Mouse (Mus musculus) lung, postnatal 0 days (tissue): ENCODE results near the gene Cphx1. TPM values are rescaled to one million over a fixed set of nuclear protein-coding genes. Genes with fewer than 3 reads are reported as not detected.
"Not testable (repeated sequence)": the region's sequence is repeated elsewhere in the genome, so short reads cannot be mapped to it uniquely, and the experiment has no call there.

Experiments
- ATAC-seq: fragments of 200-750 bp; cut with Nextera tagmentation; 2 replicates; pipeline ENCODE4 v1.8.0; 2017; ENCODE audit warnings: moderate library complexity
- DNase-seq: peaks from one replicate; pipeline ENCODE4 v3.0.0-alpha.2; 2016; ENCODE audit warnings: low spot score
- H3K27ac ChIP-seq: fragments of 300-500 bp; sonication (generic); 2 replicates; pipeline ENCODE4 v1.5.1; 2014; ENCODE audit warnings: antibody characterized with exemption, mild to moderate bottlenecking, low read length, mixed read lengths
- H3K27me3 ChIP-seq: fragments of 300-500 bp; sonication (generic); replicated peaks from 2 replicates; pipeline ENCODE4 v1.6.1; 2014; ENCODE audit warnings: low read length, mixed read lengths; ENCODE audit not compliant: insufficient read depth
- H3K36me3 ChIP-seq: fragments of 300-500 bp; sonication (generic); 2 replicates; pipeline ENCODE4 v1.6.1; 2014; ENCODE audit warnings: low read length, mixed read lengths; ENCODE audit not compliant: insufficient read depth
- H3K4me1 ChIP-seq: fragments of 300-500 bp; sonication (generic); 2 replicates; pipeline ENCODE4 v1.6.1; 2014; ENCODE audit warnings: antibody characterized with exemption, low read depth, low read length, mixed read lengths; ENCODE audit not compliant: insufficient read depth
- H3K4me2 ChIP-seq: fragments of 300-500 bp; sonication (generic); replicated peaks from 2 replicates; pipeline ENCODE4 v1.6.1; 2014; ENCODE audit warnings: low read depth, mild to moderate bottlenecking, low read length, moderate library complexity, mixed read lengths
- H3K4me3 ChIP-seq: fragments of 300-500 bp; sonication (generic); 2 replicates; pipeline ENCODE4 v1.5.1; 2014; ENCODE audit warnings: low read depth, low read length
- H3K9ac ChIP-seq: fragments of 300-500 bp; sonication (generic); replicated peaks from 2 replicates; pipeline ENCODE4 v1.6.1; 2014; ENCODE audit warnings: low read depth, mild to moderate bottlenecking
- H3K9me3 ChIP-seq: fragments of 300-500 bp; sonication (generic); 2 replicates; pipeline ENCODE4 v1.6.1; 2016; ENCODE audit warnings: low read length, mixed read lengths
- WGBS: fragments of 180-500 bp; shearing (Covaris S2); extraction: QIAGEN DNeasy Blood & Tissue Kit; methylation state at CpG from one replicate; pipeline ENCODE4 v1.1.7; 2014; 5-methylcytosine and 5-hydroxymethylcytosine counted together
- polyA plus RNA-seq: library from polyadenylated mRNA; unstranded; fragments of >200 nt; fragmentation: Nextera tagmentation; extraction: Ambion mirVana; gene quantifications from 2 replicates; pipeline ENCODE4 v1.2.1, GENCODE M21; 2015

Cphx1 gene
- polyA plus RNA-seq, 1 experiment from 2014 or later, result 0.10 TPM

DNA sequence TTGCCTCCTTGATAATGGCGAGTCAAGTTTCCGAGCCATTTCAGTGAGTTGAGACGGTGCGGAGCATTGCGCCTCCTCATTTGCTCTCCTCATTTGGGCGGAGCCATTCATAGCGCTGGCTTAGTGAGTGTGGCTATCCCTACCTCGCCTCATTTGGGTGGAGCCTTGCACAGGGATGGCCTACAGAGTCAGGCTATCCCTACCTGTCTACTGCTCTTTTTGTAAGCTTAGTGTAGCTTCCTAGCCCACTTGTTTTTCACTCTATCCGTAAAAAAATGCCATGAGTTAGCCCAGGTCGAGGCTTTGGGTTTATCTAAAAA is 10.6 kb upstream of the Cphx1 start, which contains the start of gene Tmem254a:
Gene Tmem254a (minus strand): TSS at position 111 of the 320 bp plus-strand sequence.
- not testable (repeated sequence) for H3K27ac ChIP-seq, H3K4me1 ChIP-seq, H3K4me3 ChIP-seq, H3K9ac ChIP-seq, H3K9me3 ChIP-seq, DNase-seq, H3K4me2 ChIP-seq, H3K36me3 ChIP-seq, H3K27me3 ChIP-seq
- no CpG with 5 or more reads among the region's 10 CpGs for WGBS
- ATAC-seq, result peak; percentile 86

GRCm38 (mm10) chr14:25936867-25937630 is 1.1 kb upstream of the Cphx1 start:
- H3K4me1 ChIP-seq, H3K9me3 ChIP-seq, H3K9ac ChIP-seq, H3K4me2 ChIP-seq, DNase-seq, H3K4me3 ChIP-seq, ATAC-seq, H3K27me3 ChIP-seq, H3K36me3 ChIP-seq, H3K27ac ChIP-seq: not testable (repeated sequence)
- no CpG with 5 or more reads among the region's 5 CpGs for WGBS

DNA sequence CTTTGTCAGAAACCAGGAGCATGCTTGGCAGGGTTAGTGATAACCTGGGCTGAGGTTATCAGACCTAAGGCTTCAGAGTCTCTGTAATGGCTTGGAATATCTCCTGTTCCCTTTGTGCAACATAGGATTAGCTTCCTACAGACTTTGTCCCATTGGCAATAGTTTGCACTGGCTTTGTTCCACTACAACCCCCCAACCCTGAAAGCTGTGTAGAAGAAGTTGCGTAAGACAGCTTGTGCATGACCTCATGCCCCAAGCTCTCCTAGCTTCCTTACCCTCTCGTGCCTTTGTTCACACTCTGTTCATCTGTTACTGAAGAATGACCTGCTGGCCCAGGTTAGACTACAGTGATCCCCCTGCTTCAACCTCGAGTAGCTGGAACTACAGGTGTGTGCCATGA is 19.8 kb downstream of the Cphx1 start:
- DNase-seq, H3K4me3 ChIP-seq, ATAC-seq, H3K36me3 ChIP-seq, H3K4me2 ChIP-seq, H3K9ac ChIP-seq, H3K4me1 ChIP-seq, H3K27ac ChIP-seq, H3K27me3 ChIP-seq, H3K9me3 ChIP-seq: not testable (repeated sequence)
- WGBS, result no CpG with 5 or more reads among the region's 3 CpGs

- H3K9me3 ChIP-seq, DNase-seq, H3K4me1 ChIP-seq, H3K27me3 ChIP-seq, H3K36me3 ChIP-seq, H3K4me3 ChIP-seq, H3K9ac ChIP-seq, H3K4me2 ChIP-seq, H3K27ac ChIP-seq: not testable (repeated sequence)
- no CpG with 5 or more reads among the region's 25 CpGs for WGBS
- peak; percentile 48 for ATAC-seq
Measured at GRCm38 (mm10) chr14:25978371-25979241, 40.5 kb downstream of the Cphx1 start, which contains the start of gene Duxbl1. TSS of gene Duxbl1 (plus strand) at chr14:25978577.

DNA sequence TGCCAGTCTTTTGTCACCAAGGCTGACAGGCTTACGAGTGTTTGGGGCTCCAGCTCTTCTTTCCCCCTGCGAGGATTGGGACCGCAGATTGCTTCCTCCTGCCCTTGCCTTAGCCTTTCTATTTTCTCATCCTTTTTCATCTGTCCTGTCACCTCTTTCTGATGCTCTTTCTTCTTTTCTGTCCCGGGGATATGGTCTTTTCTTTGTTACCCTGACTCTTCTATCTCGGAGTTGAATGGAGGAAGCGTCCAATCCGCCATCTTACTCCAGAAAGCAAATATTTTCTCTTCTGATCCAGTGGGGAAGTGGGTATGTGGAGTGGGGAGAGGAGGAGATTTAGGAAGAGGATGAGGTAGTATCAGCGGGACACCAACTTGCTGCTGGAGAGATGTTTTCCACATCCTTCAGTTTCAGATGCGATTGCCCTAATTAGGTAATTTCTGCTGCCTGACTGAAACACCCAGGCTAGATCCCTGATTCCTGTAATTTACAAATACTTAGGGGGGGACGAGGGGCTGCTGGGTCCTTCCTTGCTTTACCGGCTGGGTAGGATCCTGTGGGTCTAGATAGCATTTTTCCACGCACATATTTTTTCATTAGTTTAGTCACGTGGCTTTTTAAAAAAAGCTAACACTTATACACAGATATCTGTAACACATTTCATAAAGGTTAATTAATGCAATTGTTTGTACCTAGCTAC is 41.3 kb downstream of the Cphx1 start:
- ATAC-seq, H3K4me3 ChIP-seq, H3K27me3 ChIP-seq, H3K4me1 ChIP-seq, H3K27ac ChIP-seq, H3K9ac ChIP-seq, H3K4me2 ChIP-seq, H3K36me3 ChIP-seq, H3K9me3 ChIP-seq, DNase-seq: not testable (repeated sequence)
- 7% methylated on average over 6 of the region's 13 CpGs for WGBS

GRCm38 (mm10) chr14:25981880-25982279 is 43.8 kb downstream of the Cphx1 start:
- WGBS, result 42% methylated on average over 2 of the region's 9 CpGs
- peak; percentile 11 for DNase-seq
- H3K4me1 ChIP-seq, H3K9ac ChIP-seq, H3K4me2 ChIP-seq, H3K9me3 ChIP-seq, H3K4me3 ChIP-seq, H3K27me3 ChIP-seq, H3K36me3 ChIP-seq, H3K27ac ChIP-seq: not testable (repeated sequence)
- ATAC-seq, result peak; percentile 56

Other genes starting within 250 kb of the Cphx1 start
- 11.2 and 13.8 TPM in 2 replicates for gene Ppif, start 244.2 kb upstream of the Cphx1 start, polyA plus RNA-seq
- gene Zcchc24, start 169.3 kb upstream of the Cphx1 start, polyA plus RNA-seq, result 19.3 and 19.5 TPM in 2 replicates
- gene Anxa11, start 96.1 kb upstream of the Cphx1 start, polyA plus RNA-seq, result 54.6 and 55.3 TPM in 2 replicates
- 5.1 and 13.2 TPM in 2 replicates for gene Plac9a, start 35.2 kb upstream of the Cphx1 start, polyA plus RNA-seq
- gene Tmem254a, start 10.6 kb upstream of the Cphx1 start, polyA plus RNA-seq, result 4.5 and 4.6 TPM in 2 replicates
- gene Duxbl1, start 40.3 kb downstream of the Cphx1 start, polyA plus RNA-seq, result 0.58 and 0.82 TPM in 2 replicates
- gene Gm9780, start 104.4 kb downstream of the Cphx1 start, polyA plus RNA-seq, result 177 and 227 TPM in 2 replicates
- 76.1 and 87.6 TPM in 2 replicates for gene Tmem254c, start 129.1 kb downstream of the Cphx1 start, polyA plus RNA-seq
- not detected in 2 replicates for gene Cphx2, start 143.2 kb downstream of the Cphx1 start, polyA plus RNA-seq
- not detected in 2 replicates for gene Cphx3, start 144.0 kb downstream of the Cphx1 start, polyA plus RNA-seq
- gene Duxbl2, start 180.0 kb downstream of the Cphx1 start, polyA plus RNA-seq, result 1.3 and 1.9 TPM in 2 replicates
- gene Plac9b, start 244.2 kb downstream of the Cphx1 start, polyA plus RNA-seq, result 220 and 235 TPM in 2 replicates